Mouse (Mus musculus): ENCODE measurements around the gene Hmbs.
A peak's percentile ranks its signal among the peaks of the same experiment; 100 is the strongest.
"Not testable (repeated sequence)": the region's sequence is repeated elsewhere in the genome, so short reads cannot be mapped to it uniquely, and the experiment has no call there.

The Hmbs gene

GRCm38 (mm10) chr9:44343781-44344421 lies at the start of gene Hmbs:
Hmbs (minus strand) TSS chr9:44344228.
- DNase-seq, result peak; percentile 94

GRCm38 (mm10) chr9:44391466-44391865 lies 47.4 kb upstream of the Hmbs start:
- peak; percentile 90 for DNase-seq

DNA sequence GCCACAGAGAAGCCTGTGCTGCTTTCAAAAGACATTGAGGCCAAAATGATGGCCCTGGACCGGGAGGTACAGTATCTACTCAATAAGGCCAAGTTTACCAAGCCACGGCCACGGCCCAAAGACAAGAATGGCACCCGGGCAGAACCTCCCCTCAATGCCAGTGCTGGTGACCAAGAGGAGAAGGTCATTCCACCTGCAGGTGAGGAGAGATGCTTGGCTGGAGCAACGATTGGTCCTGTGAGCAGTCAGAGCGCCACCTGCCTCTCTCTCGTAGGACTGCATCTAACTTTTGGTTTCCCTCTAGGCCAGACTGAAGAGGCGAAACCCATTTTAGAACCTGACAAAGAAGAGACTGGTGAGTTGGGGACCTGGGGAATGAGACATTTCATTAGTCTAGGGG lies 45.2 kb upstream of the Hmbs start:
- peak; percentile 70 for DNase-seq

GRCm38 (mm10) chr9:44387221-44387620 lies 43.2 kb upstream of the Hmbs start:
- DNase-seq, result no peak

DNA sequence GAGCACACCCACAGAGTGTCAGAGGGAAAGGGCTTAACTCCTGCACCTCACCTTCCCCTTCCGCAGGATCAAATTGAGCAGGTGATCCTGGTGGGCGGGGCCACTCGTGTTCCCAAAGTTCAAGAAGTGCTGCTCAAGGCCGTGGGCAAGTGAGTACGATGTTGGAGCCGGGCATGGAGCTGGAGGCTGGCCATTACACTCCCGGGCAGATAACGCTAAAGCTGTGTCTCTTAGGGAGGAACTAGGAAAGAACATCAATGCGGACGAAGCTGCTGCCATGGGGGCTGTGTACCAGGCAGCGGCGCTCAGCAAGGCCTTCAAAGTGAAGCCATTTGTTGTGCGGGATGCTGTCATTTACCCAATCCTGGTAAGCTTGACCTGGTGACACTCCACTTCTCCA lies 40.6 kb upstream of the Hmbs start:
- DNase-seq, result no peak

DNA sequence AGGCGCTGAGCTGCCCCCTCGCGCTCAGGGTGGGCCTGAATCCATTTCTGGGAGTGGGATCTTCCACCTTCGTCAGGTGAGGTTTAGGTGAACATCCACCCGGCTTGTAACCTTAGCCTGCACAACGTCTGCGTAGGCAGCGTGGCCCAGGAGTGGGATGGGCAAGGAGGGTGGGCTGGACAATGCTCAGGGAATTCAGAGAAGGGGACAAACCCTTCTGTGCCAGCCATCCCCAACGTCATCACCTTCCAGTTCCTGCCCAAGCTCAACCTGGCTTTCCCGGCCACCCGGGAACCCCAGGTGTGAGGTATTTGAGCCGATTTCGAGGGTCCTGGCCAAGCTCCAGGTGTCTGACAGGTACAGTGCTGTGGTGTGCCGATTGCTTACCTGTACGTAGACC lies 35.8 kb upstream of the Hmbs start:
- peak; percentile 34 for DNase-seq

- DNase-seq, result peak; percentile 100
Measured at GRCm38 (mm10) chr9:44379054-44379834, 35.2 kb upstream of the Hmbs start, which contains the start of gene Hyou1. Hyou1 (plus strand) TSS chr9:44379490.

DNA sequence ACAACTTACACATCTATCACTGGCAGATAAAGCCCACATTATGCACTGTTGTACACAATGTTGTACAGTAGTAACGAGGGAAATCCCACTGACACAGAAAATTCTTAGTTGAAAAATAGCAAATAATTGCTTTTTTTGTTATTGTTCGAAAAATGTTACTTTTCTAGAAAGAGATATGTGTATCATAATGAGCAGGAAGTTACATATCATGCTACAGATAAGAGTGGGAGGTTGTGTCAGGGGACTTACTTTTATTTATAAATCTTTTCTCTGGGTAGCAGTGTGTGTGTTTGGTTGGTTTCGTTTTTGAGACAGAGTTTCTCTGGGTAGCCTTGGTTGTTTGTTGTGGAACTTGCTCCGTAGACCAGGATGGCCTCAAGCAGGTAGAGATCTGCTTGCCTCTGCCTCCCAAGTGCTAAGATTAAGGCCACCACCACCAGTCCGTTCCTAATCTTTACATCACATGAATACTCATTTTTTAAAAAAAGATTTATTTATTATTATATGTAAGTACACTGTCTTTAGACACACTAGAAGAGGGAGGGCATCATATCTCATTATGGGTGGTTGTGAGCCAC lies 34.2 kb upstream of the Hmbs start:
- DNase-seq, result no peak

- not testable (repeated sequence) for DNase-seq
Measured at GRCm38 (mm10) chr9:44377335-44377734, 33.3 kb upstream of the Hmbs start.

GRCm38 (mm10) chr9:44376141-44376540 lies 32.1 kb upstream of the Hmbs start:
- DNase-seq, result no peak

GRCm38 (mm10) chr9:44373386-44373785 lies 29.4 kb upstream of the Hmbs start:
- DNase-seq, result no peak

- peak; percentile 33 for DNase-seq
Measured at GRCm38 (mm10) chr9:44364480-44364879, 20.5 kb upstream of the Hmbs start.

GRCm38 (mm10) chr9:44361931-44362330 lies 17.9 kb upstream of the Hmbs start:
- DNase-seq, result not testable (repeated sequence)

DNA sequence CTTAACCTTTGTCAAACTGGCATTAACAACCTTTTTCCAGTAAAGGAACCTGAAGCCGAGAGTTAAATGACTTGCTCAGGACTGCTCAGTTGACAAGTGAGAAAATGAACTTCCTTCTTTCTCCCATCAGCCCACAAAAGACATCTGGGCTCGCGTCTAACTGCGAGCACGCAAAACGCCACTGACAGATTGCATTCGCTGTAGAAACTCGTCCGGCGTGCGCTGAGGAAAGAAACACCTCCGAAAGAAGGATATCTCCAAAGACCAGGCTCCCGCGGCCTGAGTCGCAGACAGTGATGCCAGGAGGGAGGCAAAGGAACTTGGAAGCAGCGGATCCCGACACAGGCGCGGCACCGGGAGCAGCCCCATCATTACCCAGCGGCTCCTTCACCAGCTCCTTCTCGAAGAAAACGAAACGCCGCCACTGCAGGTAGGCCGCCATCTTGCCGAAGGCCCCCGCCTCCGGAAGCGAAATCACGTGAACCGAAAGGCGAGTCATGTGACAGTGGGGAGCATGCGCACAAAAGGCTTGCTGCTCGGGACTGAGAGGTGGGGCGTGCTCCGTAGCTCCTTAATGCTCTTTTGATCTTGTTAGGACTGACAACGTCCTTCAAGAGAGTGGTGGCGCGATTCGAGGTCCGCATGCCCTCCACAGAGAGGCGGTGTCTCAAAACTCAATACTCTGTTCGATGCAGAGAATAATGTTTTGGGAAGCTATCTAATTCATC lies 17.3 kb upstream of the Hmbs start, which contains the start of gene Vps11:
Vps11 (minus strand) TSS at position 481 of the 728 bp plus-strand sequence.
- peak; percentile 97 for DNase-seq

- no peak for DNase-seq
Measured at GRCm38 (mm10) chr9:44357207-44357606, 13.2 kb upstream of the Hmbs start.

GRCm38 (mm10) chr9:44353142-44353541 lies 9.1 kb upstream of the Hmbs start:
- DNase-seq, result no peak

- DNase-seq, result no peak
Measured at GRCm38 (mm10) chr9:44352337-44352736, 8.3 kb upstream of the Hmbs start.

GRCm38 (mm10) chr9:44351396-44351795 lies 7.4 kb upstream of the Hmbs start:
- DNase-seq, result no peak

DNA sequence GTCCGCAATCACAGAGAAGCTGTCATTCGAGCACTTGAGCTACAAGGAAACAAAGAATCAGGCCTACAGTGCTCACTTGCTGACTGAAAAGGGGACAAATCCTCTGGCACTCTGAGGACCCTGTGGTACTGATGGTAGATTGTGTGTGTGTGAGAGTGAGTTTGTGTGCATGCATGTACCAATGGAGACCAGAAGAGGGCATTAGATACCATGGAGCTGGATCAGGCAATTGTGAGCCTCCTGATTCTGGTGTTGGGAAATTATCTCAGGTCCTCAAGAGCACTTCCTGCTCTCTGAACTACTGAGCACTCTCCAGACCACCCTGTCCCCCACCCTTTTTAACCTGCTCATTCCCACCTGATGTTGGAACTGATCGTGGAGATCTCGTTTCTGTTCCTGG lies 4.5 kb upstream of the Hmbs start:
- DNase-seq, result no peak

DNA sequence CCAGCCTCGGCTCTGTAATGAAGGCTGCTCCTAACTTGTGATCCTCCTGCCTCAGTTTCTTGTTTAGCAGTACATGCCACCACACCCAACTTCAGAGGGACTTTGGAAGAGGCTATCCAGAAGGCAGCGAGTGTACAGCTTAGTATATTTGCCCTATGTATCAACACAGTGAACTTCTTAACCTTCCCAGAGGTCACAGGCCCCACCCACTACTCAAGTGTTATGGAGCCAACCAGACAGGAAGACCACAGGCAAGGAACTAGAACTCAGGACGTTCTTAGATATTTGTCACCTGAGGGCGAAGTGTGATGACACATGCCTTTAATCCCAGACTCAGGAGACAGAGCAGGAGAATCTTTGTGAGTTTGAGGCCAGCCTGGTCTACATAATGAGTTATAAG lies 3.6 kb upstream of the Hmbs start:
- DNase-seq, result no peak

GRCm38 (mm10) chr9:44347166-44347565 lies 3.1 kb upstream of the Hmbs start:
- no peak for DNase-seq

- no peak for DNase-seq
Measured at GRCm38 (mm10) chr9:44345570-44346433, 1.8 kb upstream of the Hmbs start.
